Mouse (Mus musculus): ENCODE results near the gene Btnl4.

The Btnl4 gene

GRCm38 (mm10) chr17:34437120-34437519 is 40.0 kb downstream of the Btnl4 start:
- no peak for DNase-seq (ENCODE audit: low spot score)

DNA sequence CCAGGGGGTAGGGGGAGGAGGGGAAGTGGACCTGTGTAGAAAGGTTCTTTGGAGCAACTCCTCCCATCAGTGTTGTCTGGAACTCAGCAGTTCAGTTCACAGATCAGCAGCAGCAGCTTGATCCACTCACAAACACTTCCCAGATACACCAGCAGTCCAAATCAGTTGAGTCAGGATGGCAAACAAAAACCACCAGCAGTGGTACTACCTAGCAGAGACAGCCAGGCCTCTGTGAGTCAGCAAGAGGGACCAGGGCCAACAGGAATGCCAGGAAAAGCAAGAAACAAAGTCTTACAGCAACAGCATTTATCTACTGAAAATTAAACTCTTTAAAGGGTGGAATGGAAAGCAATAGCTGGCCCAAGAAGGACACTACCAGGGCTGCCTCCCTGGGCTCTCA is 49.5 kb downstream of the Btnl4 start:
- DNase-seq (ENCODE audit: low spot score), result no peak

GRCm38 (mm10) chr17:34420014-34420413 is 57.1 kb downstream of the Btnl4 start:
- DNase-seq (ENCODE audit: low spot score), result no peak

Data from embryo, embryonic 10.5 days (tissue).